Mouse (Mus musculus) thymus, adult 2 months (tissue): ENCODE measurements around the gene Rfx1.

Experiments used
- CTCF ChIP-seq: fragments of 200-500 bp; IDR thresholded peaks from 2 replicates; pipeline ENCODE4 v1.5.1; 2012; ENCODE audit warnings: mild to moderate bottlenecking, control low read depth, low read length, moderate library complexity, borderline replicate concordance; ENCODE audit not compliant: control insufficient read depth, poor library complexity, insufficient read depth; ENCODE audit errors: extremely low read depth
- POLR2A ChIP-seq: fragments of 200-500 bp; IDR thresholded peaks from 2 replicates; pipeline ENCODE4 v1.6.1; 2012; ENCODE audit warnings: mild to moderate bottlenecking, low read length, control low read depth, moderate library complexity; ENCODE audit not compliant: control insufficient read depth, poor library complexity, insufficient read depth; ENCODE audit errors: extremely low read depth

- no peak for TF ChIP-seq POLR2A
- TF ChIP-seq CTCF: no peak
Observed at GRCm38 (mm10) chr8:84057827-84058226, 8.8 kb upstream of the Rfx1 start.
